Mouse (Mus musculus) MEL (cell line): ENCODE results near the gene Gpat3.
A peak's percentile ranks its signal among the peaks of the same experiment; 100 is the strongest.

Experiments used
- CTCF ChIP-seq, 3 experiments: IDR thresholded peaks in 2 of 3; conservative IDR thresholded peaks in 1 of 3; 2 replicates each; pipeline ENCODE4 v1.5.1; 2011 to 2012; ENCODE audit warnings: low read length in 3 of 3, low read depth in 2 of 3, mild to moderate bottlenecking in 2 of 3, improper control_type of control experiment in 1 of 3, inconsistent platforms in 1 of 3, mixed read lengths in 1 of 3, moderate library complexity in 1 of 3; ENCODE audit not compliant: control insufficient read depth in 1 of 3, insufficient read depth in 1 of 3, poor library complexity in 1 of 3, severe bottlenecking in 1 of 3
- ELF1 ChIP-seq: IDR thresholded peaks from 2 replicates; pipeline ENCODE4 v1.6.1; 2014; ENCODE audit warnings: low read depth, mild to moderate bottlenecking, inconsistent platforms, low read length, improper control_type of control experiment, moderate library complexity
- EP300 ChIP-seq, 2 experiments: IDR thresholded peaks; 2 replicates each; pipeline ENCODE4 v1.6.1; 2011; ENCODE audit warnings: improper control_type of control experiment in 2 of 2, low read length in 2 of 2, low read depth in 1 of 2, mild to moderate bottlenecking in 1 of 2
- TAL1 ChIP-seq: IDR thresholded peaks from 2 replicates; pipeline ENCODE4 v1.6.1; 2012; ENCODE audit warnings: mild to moderate bottlenecking, inconsistent platforms, low read length, moderate library complexity, mixed read lengths
- USF1 ChIP-seq: IDR thresholded peaks from 2 replicates; pipeline ENCODE4 v1.6.1; 2014; ENCODE audit warnings: low read depth, mild to moderate bottlenecking, inconsistent platforms, low read length, improper control_type of control experiment, moderate library complexity
- ZC3H11A ChIP-seq: IDR thresholded peaks from 2 replicates; pipeline ENCODE4 v1.6.1; 2012; ENCODE audit warnings: low read depth, mild to moderate bottlenecking, inconsistent platforms, low read length, improper control_type of control experiment
- ZNF384 ChIP-seq: IDR thresholded peaks from 2 replicates; pipeline ENCODE4 v1.6.1; 2012; ENCODE audit warnings: low read depth, mild to moderate bottlenecking, inconsistent platforms, low read length, improper control_type of control experiment

- no peak for TF ChIP-seq ELF1
- 0 out of 4 replicates have a peak, but pooled peaks of 1 of the 2 experiments have one; percentile 21 for TF ChIP-seq EP300 (IDR thresholded peaks at IDR 0.05; ENCODE audit: low read depth in 1 of 2, low read length in 2 of 2)
- peak in 1 of 3 experiments; percentile 23; a peak in 2 of 6 replicates for TF ChIP-seq CTCF (IDR thresholded peaks at IDR 0.05 in 2 of 3, conservative IDR thresholded peaks at IDR 0.05 in 1 of 3; ENCODE audit: control insufficient read depth in 1 of 3, insufficient read depth in 1 of 3, low read depth in 2 of 3, low read length in 3 of 3, poor library complexity in 1 of 3, severe bottlenecking in 1 of 3)
- no peak for TF ChIP-seq USF1
- TF ChIP-seq ZNF384, result no peak
- TF ChIP-seq ZC3H11A, result no peak
- no peak for TF ChIP-seq TAL1
Measured at GRCm38 (mm10) chr5:100821375-100821774, 24.1 kb upstream of the Gpat3 start.
